Mouse (Mus musculus): ENCODE results near the gene Uqcrh. TPM values are rescaled to one million over a fixed set of nuclear protein-coding genes. Genes with fewer than 3 reads are reported as not detected.

The Uqcrh gene
- polyA plus RNA-seq, 1 experiment from 2014 or later: 449 TPM

- peak; percentile 68 for DNase-seq (ENCODE audit: low spot score)
- Histone ChIP-seq H3K27me3 (replicated peaks; ENCODE audit: low read depth, poor library complexity, severe bottlenecking) (no peaks in the 10 kb centered on the region), H3K36me3 (replicated peaks) (peaks cover 29% of the 10 kb centered on the region), H3K4me1 (peaks cover 33% of the 10 kb centered on the region), H3K4me3 (peak overlapping the region; percentile 100), H3K27ac (replicated peaks) (peak overlapping the region; percentile 98), H3K9me3 (no peaks in the 10 kb centered on the region)
- WGBS: 3% methylated on average over 37 of the region's 37 CpGs
These were observed 1.7 kb upstream of the Uqcrh start for GRCm38 (mm10) chr4:116076369-116077231.

- Histone ChIP-seq H3K4me3 (peak overlapping the region; percentile 100), H3K27ac (replicated peaks) (peak overlapping the region; percentile 98), H3K36me3 (replicated peaks) (peaks cover 24% of the 10 kb centered on the region), H3K9me3 (no peaks in the 10 kb centered on the region), H3K4me1 (peaks cover 33% of the 10 kb centered on the region), H3K27me3 (replicated peaks; ENCODE audit: low read depth, poor library complexity, severe bottlenecking) (no peaks in the 10 kb centered on the region)
- WGBS: under 1% methylated on average over 77 of the region's 77 CpGs
- peak; percentile 85 for DNase-seq (ENCODE audit: low spot score)
These were observed 929 bp upstream of the Uqcrh start for GRCm38 (mm10) chr4:116075631-116076368.

GRCm38 (mm10) chr4:116074145-116074675 lies 661 bp downstream of the Uqcrh start:
- peak overlapping the region; percentile 98 for H3K27ac ChIP-seq (replicated peaks)
- peaks cover 33% of the 10 kb centered on the region for H3K4me1 ChIP-seq
- no peak for DNase-seq (ENCODE audit: low spot score)

DNA sequence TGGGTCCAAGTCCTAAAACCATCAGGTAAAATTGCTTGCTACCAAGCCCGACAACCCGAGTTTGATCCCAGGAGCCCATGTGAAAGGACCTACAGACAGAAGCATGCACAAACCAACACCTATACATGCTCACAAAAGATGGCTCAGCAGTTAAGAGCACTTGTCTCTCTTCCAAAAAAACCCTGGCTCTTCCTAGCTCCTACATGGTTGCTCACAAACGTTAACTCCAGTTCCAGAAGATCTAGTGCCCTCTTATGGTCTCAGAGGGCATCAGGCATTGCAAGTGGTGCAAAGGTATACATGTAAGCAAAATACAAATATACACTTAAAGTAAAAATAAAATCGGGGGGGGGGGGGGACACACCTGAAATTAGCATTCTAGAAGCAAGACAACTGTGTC lies 1.7 kb downstream of the Uqcrh start:
- no peak for DNase-seq (ENCODE audit: low spot score)
- WGBS: 63% methylated on average over 4 of the region's 4 CpGs
- H3K4me3 ChIP-seq: peak overlapping the region; percentile 100; the same call in 1 of the 2 replicates
- peaks cover 33% of the 10 kb centered on the region for H3K4me1 ChIP-seq
- peaks cover 28% of the 10 kb centered on the region for H3K36me3 ChIP-seq (replicated peaks)
- no peaks in the 10 kb centered on the region for H3K9me3 ChIP-seq
- H3K27me3 ChIP-seq (replicated peaks; ENCODE audit: low read depth, poor library complexity, severe bottlenecking): no peaks in the 10 kb centered on the region
- no peak overlapping the region for H3K27ac ChIP-seq (replicated peaks)

More at GRCm38 (mm10) chr4:116074145-116074675, 661 bp downstream of the Uqcrh start:
- Histone ChIP-seq H3K4me3 (peak overlapping the region; percentile 100), H3K27me3 (replicated peaks; ENCODE audit: low read depth, poor library complexity, severe bottlenecking) (no peaks in the 10 kb centered on the region), H3K36me3 (replicated peaks) (peaks cover 23% of the 10 kb centered on the region), H3K9me3 (no peaks in the 10 kb centered on the region)
- 2% methylated on average over 8 of the region's 8 CpGs for WGBS

DNA sequence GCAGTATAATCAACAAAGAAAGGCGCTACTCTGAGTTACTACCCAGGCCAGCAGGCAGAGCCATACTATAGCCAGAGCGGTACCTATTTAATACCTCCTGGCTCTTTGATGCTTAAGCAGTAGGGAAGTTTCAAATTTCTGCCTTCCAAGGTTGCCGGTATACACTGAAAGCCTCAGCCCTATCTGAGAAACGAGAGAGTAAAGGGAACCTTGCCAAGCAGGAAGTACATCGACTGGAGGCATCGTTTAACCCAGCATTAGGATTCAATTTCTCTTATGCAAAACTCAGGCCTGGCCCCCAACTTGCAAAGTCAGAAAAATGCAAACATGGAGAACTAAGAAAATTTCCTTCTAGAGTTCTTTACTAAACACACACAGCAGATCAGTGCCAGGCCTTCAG lies 4.8 kb downstream of the Uqcrh start:
- Histone ChIP-seq H3K27me3 (replicated peaks; ENCODE audit: low read depth, poor library complexity, severe bottlenecking) (no peaks in the 10 kb centered on the region), H3K4me1 (peaks cover 18% of the 10 kb centered on the region), H3K4me3 (no peak overlapping the region), H3K27ac (replicated peaks) (no peak overlapping the region), H3K36me3 (replicated peaks) (peaks cover 58% of the 10 kb centered on the region), H3K9me3 (no peaks in the 10 kb centered on the region)
- DNase-seq (ENCODE audit: low spot score): no peak
- 86% methylated on average over 6 of the region's 6 CpGs for WGBS

GRCm38 (mm10) chr4:116063855-116064254 lies 11.0 kb downstream of the Uqcrh start:
- Histone ChIP-seq H3K4me3 (no peak overlapping the region), H3K27ac (replicated peaks) (no peak overlapping the region), H3K9me3 (no peaks in the 10 kb centered on the region), H3K36me3 (replicated peaks) (peaks cover 40% of the 10 kb centered on the region), H3K27me3 (replicated peaks; ENCODE audit: low read depth, poor library complexity, severe bottlenecking) (no peaks in the 10 kb centered on the region), H3K4me1 (no peaks in the 10 kb centered on the region)
- WGBS: 52% methylated on average over 1 of the region's 1 CpGs
- no peak for DNase-seq (ENCODE audit: low spot score)

DNA sequence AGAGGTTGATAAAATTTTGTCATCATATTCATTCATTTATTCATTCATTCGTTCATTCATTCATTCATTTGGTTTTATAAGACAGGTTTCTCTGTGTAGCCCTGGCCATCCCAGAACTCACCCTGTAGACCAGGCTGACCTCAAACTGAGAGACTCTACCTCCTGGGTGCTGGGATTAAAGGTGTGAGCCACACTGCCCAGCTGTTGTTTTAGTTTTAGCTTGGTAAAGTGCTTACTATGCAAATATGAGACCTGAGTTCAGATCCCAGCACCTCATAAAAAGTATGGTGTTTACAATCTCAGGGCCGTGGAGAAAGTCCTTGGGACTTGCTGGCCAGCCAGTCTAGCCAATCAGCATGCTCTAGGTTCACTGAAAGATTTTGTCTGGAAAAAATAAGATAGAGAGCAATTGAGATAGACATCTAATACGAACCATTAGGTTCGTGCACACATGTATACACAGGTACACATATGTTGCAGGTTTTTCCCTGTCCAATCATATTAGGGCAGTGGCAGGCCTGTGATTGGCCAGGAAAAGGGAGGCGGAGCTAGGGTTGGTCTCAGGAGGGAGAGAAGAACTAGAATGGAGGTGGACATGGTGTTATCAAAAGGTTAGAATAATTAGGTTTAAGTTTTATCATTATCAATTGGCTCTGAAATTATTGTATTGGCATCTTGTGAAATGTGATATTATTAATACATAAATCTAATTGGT lies 15.7 kb downstream of the Uqcrh start:
- peaks cover under 1% of the 10 kb centered on the region; the same call in 1 of the 2 replicates for H3K4me1 ChIP-seq
- H3K4me3 ChIP-seq: no peak overlapping the region
- 78% methylated on average over 5 of the region's 5 CpGs for WGBS
- H3K36me3 ChIP-seq (replicated peaks): no peaks in the 10 kb centered on the region
- no peaks in the 10 kb centered on the region for H3K27me3 ChIP-seq (replicated peaks; ENCODE audit: low read depth, poor library complexity, severe bottlenecking)
- H3K9me3 ChIP-seq: no peaks in the 10 kb centered on the region
- no peak for DNase-seq (ENCODE audit: low spot score)
- no peak overlapping the region for H3K27ac ChIP-seq (replicated peaks)

DNA sequence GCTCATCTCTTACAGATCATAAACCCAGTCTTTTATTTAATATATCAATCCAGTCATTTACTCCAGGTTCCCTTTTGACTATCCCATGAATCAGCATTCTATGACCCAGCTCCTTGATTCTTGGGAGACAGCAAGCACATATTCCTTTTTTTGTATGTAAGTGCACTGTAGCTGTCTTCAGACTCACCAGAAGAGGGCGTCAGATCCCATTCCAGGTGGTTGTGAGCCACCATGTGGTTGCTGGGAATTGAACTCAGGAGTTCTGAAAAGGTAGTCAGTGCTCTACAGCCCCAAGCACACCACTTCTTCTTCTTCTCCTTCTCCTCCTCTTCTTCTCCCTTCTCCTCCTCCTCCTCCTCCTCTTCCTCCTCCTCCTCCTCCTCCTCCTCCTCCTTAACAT lies 17.3 kb downstream of the Uqcrh start:
- WGBS: 7% methylated on average over 1 of the region's 1 CpGs
- no peak for DNase-seq (ENCODE audit: low spot score)

DNA sequence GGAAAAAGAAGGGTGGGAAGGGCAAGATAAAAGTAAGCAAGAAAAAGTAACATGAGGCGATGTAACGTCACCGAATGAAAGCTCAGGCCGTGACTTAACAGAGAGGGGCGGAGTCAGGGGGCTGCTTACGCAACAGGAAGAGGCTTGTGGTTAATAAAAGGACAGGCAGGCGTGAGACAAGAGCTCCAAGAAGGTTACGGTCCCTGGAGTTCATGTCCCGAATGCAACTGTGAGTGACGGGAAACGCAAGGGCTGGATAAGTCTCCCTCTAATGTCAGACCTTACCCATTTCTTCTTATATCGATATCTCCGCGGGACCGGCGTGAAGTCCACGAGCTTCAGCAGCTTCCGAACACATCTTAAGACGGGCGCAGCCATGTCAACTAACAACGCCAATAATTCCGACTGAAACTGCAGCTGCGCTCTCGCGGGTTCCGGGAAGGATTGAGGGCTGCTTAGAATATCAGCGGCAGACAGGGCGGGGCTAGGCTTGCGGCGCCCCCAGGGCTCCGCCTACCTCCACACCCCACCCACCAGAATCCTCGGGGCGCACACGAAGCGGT lies 21.4 kb downstream of the Uqcrh start, which contains the start of gene Nsun4:
Gene Nsun4, minus strand, starts transcription at position 478 of the 563 bp plus-strand sequence.
- WGBS: under 1% methylated on average over 35 of the region's 35 CpGs
- peak within 1 kb of the TSS; percentile 86 for H3K27ac ChIP-seq (replicated peaks)
- H3K36me3 ChIP-seq (replicated peaks): 0 out of 2 replicates have a peak, but pooled peaks cover 2% of the 10 kb centered on the region

More for the DNA sequence above, 17.3 kb downstream of the Uqcrh start:
- Histone ChIP-seq H3K9me3 (no peaks in the 10 kb centered on the region), H3K36me3 (replicated peaks) (no peaks in the 10 kb centered on the region), H3K27ac (replicated peaks) (no peak overlapping the region), H3K4me1 (peaks cover 13% of the 10 kb centered on the region), H3K4me3 (no peak overlapping the region), H3K27me3 (replicated peaks; ENCODE audit: low read depth, poor library complexity, severe bottlenecking) (no peaks in the 10 kb centered on the region)

GRCm38 (mm10) chr4:116052526-116053293 lies 22.2 kb downstream of the Uqcrh start:
- peak overlapping the region; percentile 70 for H3K4me3 ChIP-seq
- DNase-seq (ENCODE audit: low spot score): peak; percentile 53
- peaks cover 19% of the 10 kb centered on the region for H3K4me1 ChIP-seq
- peaks cover 9% of the 10 kb centered on the region for H3K36me3 ChIP-seq (replicated peaks)
- H3K9me3 ChIP-seq: no peaks in the 10 kb centered on the region
- H3K27me3 ChIP-seq (replicated peaks; ENCODE audit: low read depth, poor library complexity, severe bottlenecking): no peaks in the 10 kb centered on the region
- peak overlapping the region; percentile 86 for H3K27ac ChIP-seq (replicated peaks)
- WGBS: 9% methylated on average over 22 of the region's 22 CpGs

More for the DNA sequence above, 21.4 kb downstream of the Uqcrh start, which contains the start of gene Nsun4:
- peak; percentile 91 for DNase-seq (ENCODE audit: low spot score)
- Histone ChIP-seq H3K4me3 (peak within 1 kb of the TSS; percentile 70), H3K27me3 (replicated peaks; ENCODE audit: low read depth, poor library complexity, severe bottlenecking) (no peaks in the 10 kb centered on the region), H3K4me1 (peaks cover 19% of the 10 kb centered on the region), H3K9me3 (no peaks in the 10 kb centered on the region)

- Histone ChIP-seq H3K36me3 (replicated peaks) (peaks cover 16% of the 10 kb centered on the region), H3K4me1 (peaks cover 19% of the 10 kb centered on the region), H3K27me3 (replicated peaks; ENCODE audit: low read depth, poor library complexity, severe bottlenecking) (no peaks in the 10 kb centered on the region), H3K9me3 (no peaks in the 10 kb centered on the region), H3K27ac (replicated peaks) (no peak overlapping the region), H3K4me3 (no peak overlapping the region)
- no peak for DNase-seq (ENCODE audit: low spot score)
- 85% methylated on average over 3 of the region's 3 CpGs for WGBS
These were observed 25.7 kb downstream of the Uqcrh start for GRCm38 (mm10) chr4:116049211-116049610.

Data from embryonic facial prominence, embryonic 10.5 days (tissue).